9 mouse cellular contexts compared by ENCODE assay signal in the genomic region with DNA sequence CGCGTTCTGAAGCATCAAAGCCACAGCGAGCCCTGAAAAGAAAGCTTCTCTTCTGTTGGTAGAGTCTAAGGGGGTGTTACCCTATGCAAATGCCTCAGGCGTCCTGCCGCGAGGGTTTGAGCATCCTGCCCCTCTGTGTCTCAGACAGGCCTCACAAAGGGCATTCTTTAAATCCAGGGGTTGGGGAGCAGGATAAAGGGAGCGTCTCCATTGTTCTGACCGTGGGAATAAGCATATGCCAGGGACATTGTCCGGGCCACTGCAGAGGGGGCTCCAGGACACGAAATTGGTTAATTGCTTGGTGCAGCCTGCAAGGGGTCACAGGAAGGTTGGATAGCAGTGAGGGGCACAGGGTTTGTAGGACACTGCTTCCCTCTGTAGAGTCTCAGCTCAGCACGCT.
DNase-seq lines count a peak whose midpoint lies in the region; ATAC-seq and TF ChIP-seq lines count a peak whose summit lies in the region.
"Had no signal": no experiment of that assay in that cellular context is flagged by ENCODE, and none has a peak within 500 bp of the region (broad histone marks: within the 10 kb centered on the region; RNA-seq: fewer than 3 reads in every experiment).

No protein-coding gene starts in this region.

- no peak overlapping the region for H3K27ac ChIP-seq in heart, postnatal 0 days (ENCODE audit: low read depth)
- no peak overlapping the region for H3K27ac ChIP-seq in intestine, embryonic 15.5 days
- peak overlapping the region; percentile 53 for H3K27ac ChIP-seq in neural tube, embryonic 11.5 days (ENCODE audit: low read depth, low read length)

- peak overlapping the region; percentile 6; the same call in 1 of the 2 replicates for H3K4me3 ChIP-seq in heart, postnatal 0 days (ENCODE audit: low read depth, low read length)
- peak overlapping the region; percentile 9 for H3K4me3 ChIP-seq in intestine, embryonic 15.5 days (replicated peaks)
- no peak overlapping the region for H3K4me3 ChIP-seq in neural tube, embryonic 11.5 days (ENCODE audit: low read depth, low read length)

- H3K9me3 ChIP-seq in heart, postnatal 0 days (replicated peaks; ENCODE audit: control insufficient read depth, low read length), result no peaks in the 10 kb centered on the region
- no peaks in the 10 kb centered on the region for H3K9me3 ChIP-seq in intestine, embryonic 15.5 days
- no peaks in the 10 kb centered on the region for H3K9me3 ChIP-seq in neural tube, embryonic 11.5 days (ENCODE audit: control insufficient read depth, low read length)
- H3K9me3 ChIP-seq: G1E had no signal

- H3K27me3 ChIP-seq in heart, postnatal 0 days (ENCODE audit: control insufficient read depth, insufficient read depth, low read length), result no peaks in the 10 kb centered on the region
- H3K27me3 ChIP-seq in intestine, embryonic 15.5 days (replicated peaks), result no peaks in the 10 kb centered on the region
- no peaks in the 10 kb centered on the region for H3K27me3 ChIP-seq in neural tube, embryonic 11.5 days (ENCODE audit: control insufficient read depth, insufficient read depth, low read length)

- no peaks in the 10 kb centered on the region for H3K36me3 ChIP-seq in heart, postnatal 0 days (replicated peaks; ENCODE audit: control insufficient read depth, insufficient read depth, low read length)
- no peaks in the 10 kb centered on the region for H3K36me3 ChIP-seq in intestine, embryonic 15.5 days
- H3K36me3 ChIP-seq in neural tube, embryonic 11.5 days (ENCODE audit: control insufficient read depth, insufficient read depth, low read length), result no peaks in the 10 kb centered on the region
- H3K36me3 ChIP-seq: G1E had no signal

- H3K9ac ChIP-seq in heart, postnatal 0 days (replicated peaks; ENCODE audit: low read depth, low read length), result no peak overlapping the region
- H3K9ac ChIP-seq in intestine, embryonic 15.5 days, result no peak overlapping the region
- H3K9ac ChIP-seq in neural tube, embryonic 11.5 days (ENCODE audit: low read length), result peak overlapping the region; percentile 1

- peak overlapping the region; percentile 50 for H3K4me2 ChIP-seq in heart, postnatal 0 days (ENCODE audit: low read depth, low read length)
- H3K4me2 ChIP-seq in intestine, embryonic 15.5 days (replicated peaks), result peak overlapping the region; percentile 56
- peak overlapping the region; percentile 33 for H3K4me2 ChIP-seq in neural tube, embryonic 11.5 days (ENCODE audit: low read depth)

- TF ChIP-seq CTCF in heart, postnatal 0 days (IDR thresholded peaks at IDR 0.05; ENCODE audit: low read depth), result no peak

- 9% methylated on average over 11 of the region's 11 CpGs for WGBS in heart, postnatal 0 days
- 9% methylated on average over 11 of the region's 11 CpGs for WGBS in intestine, embryonic 15.5 days
- WGBS in neural tube, embryonic 11.5 days, result 2% methylated on average over 11 of the region's 11 CpGs

- no peak for DNase-seq in heart, postnatal 0 days (ENCODE audit: low spot score)
- no peak for DNase-seq in heart, postnatal 10 days
- DNase-seq in embryo, embryonic 11.5 days (ENCODE audit: low read depth, low spot score), result peak; percentile 46
- peak; percentile 85 for DNase-seq in neural tube, embryonic 11.5 days (ENCODE audit: low spot score)
- DNase-seq in right cerebral cortex, postnatal 14 days, result no peak
- no peak for DNase-seq in spleen, adult 12 weeks (ENCODE audit: low spot score)
- no peak for DNase-seq in testis, postnatal 14 days (ENCODE audit: low spot score)

- TF ChIP-seq EP300 in heart, postnatal 0 days (IDR thresholded peaks at IDR 0.05; ENCODE audit: low read depth), result no peak

- intact Hi-C loops in heart, postnatal 10 days (cut with DNase I), result no loop called here

- no peak for ATAC-seq in heart, postnatal 0 days (ENCODE audit: insufficient read depth, low read depth)
- peak; percentile 44; the same call in 1 of the 2 replicates for ATAC-seq in intestine, embryonic 15.5 days
- ATAC-seq in neural tube, embryonic 11.5 days (ENCODE audit: insufficient read depth, low FRiP score, low TSS enrichment), result peak; percentile 87

- peaks cover 23% of the 10 kb centered on the region for H3K4me1 ChIP-seq in heart, postnatal 0 days (ENCODE audit: control insufficient read depth, insufficient read depth)
- H3K4me1 ChIP-seq in intestine, embryonic 15.5 days (replicated peaks), result peaks cover 15% of the 10 kb centered on the region
- H3K4me1 ChIP-seq in neural tube, embryonic 11.5 days (ENCODE audit: control insufficient read depth, insufficient read depth, low read length), result peaks cover 18% of the 10 kb centered on the region

Comparison
In these comparisons a context has a peak if more than half of its experiments do, and no peak if none do; other contexts are left out.
1. DNase-seq: peak in embryo, embryonic 11.5 days (single experiment) and neural tube, embryonic 11.5 days (single experiment); none in heart, postnatal 0 days (single experiment), heart, postnatal 10 days (0 of 2), right cerebral cortex, postnatal 14 days (single experiment), spleen, adult 12 weeks (single experiment) and testis, postnatal 14 days (single experiment).
2. Peak in every context shown above with its lines, with median percentiles within 50 percentile points of each other: H3K4me2 ChIP-seq.